Mouse (Mus musculus) retina, adult 2 months (tissue): ENCODE measurements around the gene Igf2bp3.
"Not testable (repeated sequence)": the region's sequence is repeated elsewhere in the genome, so short reads cannot be mapped to it uniquely, and the experiment has no call there.

ENCODE experiments used
- DNase-seq: peaks from one replicate; pipeline ENCODE4 v3.0.0-alpha.2; 2012; ENCODE audit warnings: low read depth, low spot score

Igf2bp3 gene

GRCm38 (mm10) chr6:49214928-49215747 is at the start of gene Igf2bp3:
Igf2bp3 (minus strand) TSS chr6:49214957.
- no peak for DNase-seq

GRCm38 (mm10) chr6:49264446-49264845 is 49.7 kb upstream of the Igf2bp3 start:
- DNase-seq = not testable (repeated sequence)

DNA sequence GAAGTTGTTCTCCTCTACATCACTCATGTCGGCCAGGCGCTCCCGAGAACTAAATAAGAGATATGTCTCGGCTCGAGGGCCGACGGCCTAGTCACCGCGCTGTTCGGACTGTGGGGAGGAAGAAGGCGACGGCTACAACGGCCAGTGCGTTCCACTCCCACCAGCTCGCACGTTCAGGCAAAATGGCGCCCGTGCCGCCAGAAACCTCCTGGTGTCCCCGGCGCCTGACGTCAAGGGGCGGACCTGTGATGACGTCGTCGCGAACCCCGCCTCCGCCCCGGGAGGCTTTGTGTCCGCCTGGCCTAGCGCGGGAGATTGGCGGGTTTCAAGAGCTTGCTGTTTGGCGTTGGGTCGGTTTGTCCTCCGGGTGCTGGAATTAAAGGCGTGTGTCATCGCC is 49.1 kb upstream of the Igf2bp3 start, which contains the start of gene Tra2a:
TSS of gene Tra2a (minus strand) at position 187 of the 397 bp plus-strand sequence.
- DNase-seq = peak; percentile 89

- peak; percentile 13 for DNase-seq
Measured at GRCm38 (mm10) chr6:49263081-49263846, 48.5 kb upstream of the Igf2bp3 start.

DNA sequence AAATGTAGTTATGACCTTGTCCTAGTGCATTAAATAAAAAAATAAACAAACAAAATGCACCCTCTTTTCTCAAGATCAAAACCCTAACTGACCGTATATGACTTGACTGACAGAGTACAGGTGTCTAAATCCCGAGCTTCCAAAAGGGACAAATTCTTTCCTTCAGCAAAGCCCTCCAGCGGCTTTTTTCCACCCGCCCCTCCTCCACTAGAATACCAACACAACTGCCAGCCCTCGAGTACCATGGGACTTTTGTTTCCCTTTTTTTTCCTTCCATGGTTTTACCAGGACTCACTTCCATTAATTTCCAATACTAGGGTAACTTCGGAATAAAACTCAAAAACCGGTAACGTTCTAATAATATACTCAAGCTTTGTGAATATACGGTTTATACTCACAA is 47.7 kb upstream of the Igf2bp3 start:
- no peak for DNase-seq

DNA sequence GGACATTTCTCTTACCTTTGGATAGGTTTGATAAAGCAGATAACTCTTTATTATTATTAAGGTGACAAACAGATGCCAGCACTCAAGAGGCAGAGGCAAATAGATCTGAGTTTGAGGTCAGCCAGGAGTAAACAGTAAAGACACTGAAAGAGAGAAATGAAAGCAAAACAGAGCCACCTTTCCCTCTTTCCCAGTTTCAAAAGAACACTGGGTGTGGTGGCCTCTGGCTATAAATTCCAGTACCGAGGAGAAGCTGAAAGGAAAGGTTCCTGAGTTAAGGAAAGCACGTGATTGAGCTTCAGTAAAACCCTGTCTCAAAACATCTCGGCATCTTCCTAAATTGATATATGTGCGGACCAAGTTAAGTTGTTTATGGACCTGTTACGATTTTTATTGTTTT is 45.0 kb upstream of the Igf2bp3 start:
- DNase-seq = no peak

DNA sequence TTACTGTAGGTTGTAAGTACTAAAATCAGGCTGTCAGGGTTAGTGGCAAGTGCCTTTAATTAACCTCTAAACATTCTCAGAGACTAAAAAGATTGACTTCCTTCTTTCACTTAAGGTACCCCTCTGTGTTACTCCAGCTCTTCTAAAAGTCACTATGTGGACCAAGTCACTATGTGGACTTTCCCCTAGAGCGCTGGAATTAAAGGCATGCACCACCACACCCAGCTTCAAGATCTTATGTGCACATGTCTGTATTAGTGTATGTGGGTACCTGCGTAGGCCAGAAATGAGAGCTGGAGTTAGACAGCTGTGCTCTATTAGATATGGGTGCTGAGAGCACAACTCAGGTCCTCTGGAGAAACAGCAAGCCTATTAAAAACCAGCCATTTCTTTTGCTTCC is 43.1 kb upstream of the Igf2bp3 start:
- DNase-seq = no peak

DNA sequence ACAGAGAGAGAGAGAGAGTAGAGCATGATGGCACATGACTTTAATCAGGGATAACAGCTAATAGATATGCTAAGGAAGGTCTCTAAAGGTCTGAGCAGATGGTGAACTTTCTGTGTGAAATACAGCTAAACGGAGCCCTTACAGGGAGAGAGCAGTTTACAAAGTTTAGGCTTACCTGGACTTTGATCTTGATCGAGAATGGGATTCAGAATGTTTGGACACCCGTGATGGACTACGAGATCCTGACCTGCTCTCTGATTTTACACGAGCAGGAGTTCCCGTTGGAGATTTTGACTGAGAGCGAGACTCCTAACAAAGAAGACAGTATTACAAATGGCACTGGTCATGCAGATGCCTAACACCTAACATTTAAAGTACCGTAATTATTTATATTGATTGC is 37.5 kb upstream of the Igf2bp3 start:
- DNase-seq = no peak

GRCm38 (mm10) chr6:49251199-49251598 is 36.4 kb upstream of the Igf2bp3 start:
- no peak for DNase-seq

DNA sequence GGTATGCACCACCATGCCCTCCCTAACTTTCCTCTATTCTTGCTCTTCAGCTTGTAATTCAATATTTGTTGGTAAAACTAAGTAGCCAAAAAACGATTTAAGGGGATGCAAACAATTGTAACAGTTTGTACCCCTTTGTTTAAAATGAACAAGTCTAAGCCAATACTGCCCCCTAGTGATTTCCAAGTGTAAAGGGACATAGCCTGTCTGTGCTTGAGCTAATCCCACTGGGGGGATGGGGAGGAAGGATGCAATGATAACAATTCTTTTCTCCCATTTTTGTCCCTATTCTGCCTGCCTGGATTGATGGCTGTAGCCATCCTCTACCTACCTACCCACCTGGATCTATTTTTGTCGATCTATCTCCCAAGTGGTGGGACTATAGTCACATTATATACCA is 32.5 kb upstream of the Igf2bp3 start:
- DNase-seq = no peak

DNA sequence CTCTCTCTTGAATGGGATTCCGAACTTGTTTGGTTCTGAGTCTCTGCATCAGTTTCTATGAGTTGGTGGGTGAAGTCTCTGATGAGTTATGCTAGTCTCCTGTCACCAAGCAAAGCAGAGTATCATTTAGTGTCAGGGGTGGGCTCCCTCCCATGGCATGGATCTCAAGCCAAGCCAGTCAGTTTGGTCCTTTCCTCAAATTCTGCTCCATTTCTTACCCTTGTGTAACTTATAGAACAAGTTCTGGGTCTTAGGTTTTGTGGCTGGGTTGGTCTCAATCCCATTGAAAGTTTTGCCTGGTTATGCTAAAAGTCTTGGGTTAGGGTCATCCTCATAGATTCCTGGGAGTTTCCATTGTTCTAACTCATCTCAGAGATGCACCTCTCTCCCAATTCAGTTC is 27.6 kb upstream of the Igf2bp3 start:
- DNase-seq = no peak

GRCm38 (mm10) chr6:49241562-49241961 is 26.8 kb upstream of the Igf2bp3 start:
- no peak for DNase-seq

DNA sequence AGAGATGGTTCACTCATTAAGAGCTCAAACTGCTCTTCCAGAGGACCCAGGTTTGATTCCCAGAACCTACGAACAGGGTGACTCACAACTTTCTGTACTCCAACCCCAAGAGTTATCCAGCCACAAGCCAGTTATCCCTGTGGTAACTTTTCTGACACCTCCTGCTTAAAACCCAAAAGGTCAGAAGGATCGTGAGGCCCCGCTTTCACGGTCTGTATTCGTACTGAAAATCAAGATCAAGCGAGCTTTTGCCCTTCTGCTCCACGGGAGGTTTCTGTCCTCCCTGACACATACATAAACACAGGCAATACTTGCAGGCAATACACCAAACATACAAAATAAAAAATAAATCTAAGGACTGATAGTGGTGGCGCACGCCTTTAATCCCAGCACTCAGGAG is 21.6 kb upstream of the Igf2bp3 start:
- DNase-seq = peak; percentile 69

DNA sequence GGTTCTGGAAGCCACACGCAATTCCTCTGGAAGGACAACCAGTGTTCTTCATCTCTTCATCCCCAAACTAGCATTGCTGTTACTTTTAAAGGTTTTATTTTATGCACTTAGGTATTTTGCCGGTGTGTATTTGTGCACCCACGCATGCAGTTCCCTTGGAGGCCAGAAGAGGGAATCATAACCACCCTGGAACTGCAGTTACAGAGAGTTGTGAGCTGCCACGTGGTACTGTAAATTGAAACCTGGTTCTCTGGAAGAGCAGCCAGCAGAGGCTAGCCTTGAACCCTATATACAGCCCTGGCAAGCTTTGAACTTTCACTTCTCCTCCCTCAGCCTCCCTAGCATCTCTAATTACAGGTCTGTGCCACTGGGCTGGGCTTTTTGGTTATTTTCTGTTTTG is 18.6 kb upstream of the Igf2bp3 start:
- no peak for DNase-seq

- DNase-seq = no peak
Measured at GRCm38 (mm10) chr6:49228126-49228679, 13.4 kb upstream of the Igf2bp3 start.

- no peak for DNase-seq
Measured at GRCm38 (mm10) chr6:49227184-49227735, 12.5 kb upstream of the Igf2bp3 start.

GRCm38 (mm10) chr6:49225728-49226123 is 11.0 kb upstream of the Igf2bp3 start:
- no peak for DNase-seq

- no peak for DNase-seq
Measured at GRCm38 (mm10) chr6:49224923-49225727, 10.4 kb upstream of the Igf2bp3 start.

DNA sequence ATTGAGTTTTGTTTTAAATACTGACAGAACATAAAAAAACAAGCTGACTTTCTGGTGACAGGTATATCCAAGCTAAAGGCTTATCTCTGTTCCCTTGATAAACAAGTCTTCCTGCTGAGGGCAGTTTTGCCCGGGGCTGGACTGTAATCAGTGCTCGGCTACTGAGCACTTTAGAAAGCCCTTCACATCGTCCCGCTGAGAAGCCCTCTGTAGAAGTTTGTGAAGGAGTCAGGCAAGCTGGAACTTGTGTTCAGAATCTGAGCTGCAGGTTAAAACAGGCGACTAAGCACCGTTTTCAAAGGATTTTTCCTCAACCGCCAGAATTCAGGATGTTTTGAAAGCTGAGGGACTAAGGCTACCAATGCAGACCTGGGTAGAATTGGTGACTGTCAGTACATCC is 7.1 kb upstream of the Igf2bp3 start:
- no peak for DNase-seq

- DNase-seq = no peak
Measured at GRCm38 (mm10) chr6:49219920-49220604, 5.3 kb upstream of the Igf2bp3 start.
